Mouse (Mus musculus) liver (tissue): ENCODE results near the gene Il1rn.

Source experiments
- DNase-seq: peaks from one replicate; pipeline ENCODE4 v3.0.0-alpha.2; 2020; ENCODE audit warnings: mixed read lengths

The Il1rn gene

GRCm38 (mm10) chr2:24336545-24336944 is at the start of gene Il1rn:
TSS of gene Il1rn (plus strand) at chr2:24336853.
- DNase-seq = no peak

GRCm38 (mm10) chr2:24290896-24291295 is 45.8 kb upstream of the Il1rn start, which contains the start of gene Il1f10:
TSS of gene Il1f10 (plus strand) at chr2:24291196.
- DNase-seq = no peak

- no peak for DNase-seq
These were observed 42.0 kb upstream of the Il1rn start for GRCm38 (mm10) chr2:24294616-24295015.

- peak; percentile 20 for DNase-seq
These were observed 39.8 kb upstream of the Il1rn start for GRCm38 (mm10) chr2:24296837-24297236.

GRCm38 (mm10) chr2:24311302-24312001 is 25.2 kb upstream of the Il1rn start:
- DNase-seq = peak; percentile 48

- no peak for DNase-seq
These were observed 19.7 kb upstream of the Il1rn start for GRCm38 (mm10) chr2:24316919-24317318.

- DNase-seq = no peak
These were observed 18.6 kb upstream of the Il1rn start for GRCm38 (mm10) chr2:24317919-24318598.

- DNase-seq = peak; percentile 17
These were observed 1.3 kb upstream of the Il1rn start for GRCm38 (mm10) chr2:24335333-24335732.

GRCm38 (mm10) chr2:24341395-24341885 is 4.8 kb downstream of the Il1rn start:
- no peak for DNase-seq

GRCm38 (mm10) chr2:24344619-24345018 is 8.0 kb downstream of the Il1rn start:
- DNase-seq = no peak

GRCm38 (mm10) chr2:24345056-24345455 is 8.4 kb downstream of the Il1rn start:
- DNase-seq = no peak

GRCm38 (mm10) chr2:24347926-24348325 is 11.3 kb downstream of the Il1rn start:
- DNase-seq = no peak

- DNase-seq = peak; percentile 9
These were observed 14.5 kb downstream of the Il1rn start for GRCm38 (mm10) chr2:24351159-24351558.

GRCm38 (mm10) chr2:24353042-24353441 is 16.4 kb downstream of the Il1rn start:
- no peak for DNase-seq

- no peak for DNase-seq
These were observed 21.0 kb downstream of the Il1rn start for GRCm38 (mm10) chr2:24357642-24358041.

GRCm38 (mm10) chr2:24359347-24359746 is 22.7 kb downstream of the Il1rn start:
- no peak for DNase-seq

- DNase-seq = no peak
These were observed 27.2 kb downstream of the Il1rn start for GRCm38 (mm10) chr2:24363818-24364217.

- DNase-seq = no peak
These were observed 29.7 kb downstream of the Il1rn start for GRCm38 (mm10) chr2:24366214-24366975.

- peak; percentile 77 for DNase-seq
These were observed 30.6 kb downstream of the Il1rn start, which contains the start of gene Psd4 for GRCm38 (mm10) chr2:24367030-24367894. TSS of gene Psd4 (plus strand) at chr2:24367580.

GRCm38 (mm10) chr2:24367895-24368261 is 31.2 kb downstream of the Il1rn start:
- no peak for DNase-seq

- DNase-seq = peak; percentile 29
These were observed 42.2 kb downstream of the Il1rn start for GRCm38 (mm10) chr2:24378747-24379450.
